Mouse (Mus musculus) T-helper 2 cell (primary cell): ENCODE data around the gene Atp2a2.
"Not testable (repeated sequence)": the region's sequence is repeated elsewhere in the genome, so short reads cannot be mapped to it uniquely, and the experiment has no call there.

Experiments used
- in situ Hi-C: fragments of 300-600 bp; cut with MboI, MseI; formaldehyde crosslinking; loops from one replicate; pipeline ENCODE4 v1.15.1; 2025; ENCODE audit warnings: high pct_unique_total_duplicates

Gene Atp2a2

GRCm38 (mm10) chr5:122453188-122453587 is 48.8 kb downstream of the Atp2a2 start:
- in situ Hi-C loops, result loop anchor here (10.0 kb wide), 1 partner anchor 1038 kb away; no protein-coding TSS in a partner anchor

DNA sequence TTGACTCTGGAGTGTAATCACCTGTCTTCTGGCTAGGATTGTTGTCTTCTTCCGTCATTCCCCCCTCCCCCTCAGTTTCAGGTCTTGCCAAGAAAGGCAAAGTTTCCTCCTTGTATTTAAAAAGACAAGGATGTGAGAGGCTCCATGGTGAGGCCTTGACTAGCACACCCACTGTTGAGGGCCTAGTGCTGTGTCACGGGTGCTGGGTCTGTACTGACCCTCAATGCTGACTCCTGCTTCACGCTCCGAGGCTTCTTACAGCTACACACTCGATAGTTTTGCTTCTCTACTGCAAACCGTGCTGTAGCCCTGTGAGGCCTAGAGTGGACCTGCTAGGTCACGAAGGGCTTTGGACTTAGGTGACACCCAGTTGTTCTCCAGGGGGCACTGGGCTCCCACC is 49.8 kb downstream of the Atp2a2 start:
- in situ Hi-C loops, result loop anchor here (10.0 kb wide), 1 partner anchor 1037 kb away; no protein-coding TSS in a partner anchor

GRCm38 (mm10) chr5:122451324-122451723 is 50.7 kb downstream of the Atp2a2 start:
- in situ Hi-C loops, result loop anchor here (10.0 kb wide), 1 partner anchor 1037 kb away; no protein-coding TSS in a partner anchor

DNA sequence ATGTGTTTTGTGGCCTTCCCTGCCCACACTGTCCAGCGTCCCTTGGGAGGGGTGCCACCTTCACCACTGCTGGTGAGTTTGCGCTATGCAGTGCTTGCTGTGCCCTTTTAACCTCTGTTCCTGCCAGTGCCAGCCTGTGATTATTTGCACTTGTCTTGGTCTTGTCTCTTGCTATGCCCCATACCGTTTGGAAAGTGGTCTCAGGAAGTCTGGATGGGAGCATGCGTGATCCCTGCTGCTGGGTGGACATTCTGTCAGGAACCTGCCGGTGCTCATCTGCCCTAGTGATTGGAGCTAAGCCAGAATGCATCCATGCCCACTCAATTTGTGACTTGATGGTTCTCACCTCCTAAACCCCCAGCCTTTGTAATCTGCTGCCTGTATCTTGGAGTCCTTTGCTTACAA is 51.1 kb downstream of the Atp2a2 start:
- in situ Hi-C loops, result loop anchor here (10.0 kb wide), 1 partner anchor 1036 kb away; no protein-coding TSS in a partner anchor

GRCm38 (mm10) chr5:122449946-122450345 is 52.1 kb downstream of the Atp2a2 start:
- in situ Hi-C loops, result loop anchor here (10.0 kb wide), 1 partner anchor 1035 kb away; no protein-coding TSS in a partner anchor

DNA sequence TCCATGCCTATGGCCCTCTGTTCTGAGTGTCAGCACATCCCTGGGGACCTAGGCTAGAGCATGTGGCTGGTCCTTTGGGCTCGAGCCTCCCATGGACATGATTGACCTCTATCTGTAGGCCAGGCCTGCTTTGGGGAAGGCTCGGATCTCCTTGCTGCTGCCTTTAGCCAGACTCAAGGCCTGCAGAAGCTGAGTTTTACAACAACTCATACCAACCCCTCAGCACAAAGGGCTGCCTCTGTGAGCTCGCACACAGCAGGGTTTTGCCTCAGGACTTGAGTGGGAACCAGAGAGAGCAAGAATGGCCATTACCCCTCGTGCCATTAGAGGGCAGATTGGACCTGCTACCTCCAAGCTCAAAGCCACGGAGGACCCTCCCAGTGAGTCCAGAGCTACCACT is 53.2 kb downstream of the Atp2a2 start:
- in situ Hi-C loops, result no loop called here

- in situ Hi-C loops, result no loop called here
These were observed 54.2 kb downstream of the Atp2a2 start for GRCm38 (mm10) chr5:122447857-122448256.

- in situ Hi-C loops, result no loop called here
These were observed 56.9 kb downstream of the Atp2a2 start for GRCm38 (mm10) chr5:122445051-122445610.

DNA sequence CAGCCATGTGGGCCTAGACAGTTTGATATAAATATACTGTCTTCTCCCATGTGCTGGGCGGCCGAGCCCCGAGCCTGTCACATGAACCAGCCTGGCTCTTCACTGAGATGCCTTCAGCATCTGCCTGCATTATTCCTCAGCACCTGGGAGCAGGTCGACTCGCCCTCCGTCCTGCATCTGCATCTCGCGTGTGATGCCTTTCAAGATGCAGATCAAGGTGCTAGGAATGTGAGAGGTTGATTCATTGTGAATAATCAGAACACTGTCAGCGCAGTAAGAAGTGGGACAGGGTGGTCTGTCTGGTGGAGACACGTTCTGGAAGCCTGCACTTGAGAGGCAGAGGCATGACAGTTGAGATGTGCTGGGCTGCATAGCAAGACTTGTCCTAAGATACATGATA is 57.5 kb downstream of the Atp2a2 start:
- in situ Hi-C loops, result no loop called here

- in situ Hi-C loops, result no loop called here
These were observed 61.9 kb downstream of the Atp2a2 start for GRCm38 (mm10) chr5:122440095-122440630.

GRCm38 (mm10) chr5:122439400-122440094 is 62.5 kb downstream of the Atp2a2 start:
- in situ Hi-C loops, result no loop called here

DNA sequence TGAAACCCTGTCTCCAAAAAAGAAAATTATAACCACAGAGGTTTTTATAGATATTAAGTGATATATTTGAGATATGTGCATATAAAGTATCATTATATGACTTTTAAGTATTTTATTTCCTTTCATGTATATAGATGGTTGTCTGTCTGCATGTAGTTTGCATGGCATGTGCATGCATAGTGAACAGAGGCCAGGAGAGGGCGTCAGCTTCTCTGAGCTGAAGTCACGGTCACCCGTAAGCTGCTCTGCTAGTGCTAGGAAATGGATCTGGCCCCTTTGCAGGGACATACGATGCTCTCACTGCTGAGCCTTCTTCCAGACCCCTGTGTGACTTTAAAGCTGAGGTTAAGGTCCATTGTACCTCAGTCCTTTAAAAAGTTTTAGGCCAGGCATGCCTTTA is 67.5 kb downstream of the Atp2a2 start:
- in situ Hi-C loops, result no loop called here

- in situ Hi-C loops, result no loop called here
These were observed 70.8 kb downstream of the Atp2a2 start for GRCm38 (mm10) chr5:122431221-122431620.

GRCm38 (mm10) chr5:122430036-122430775 is 71.8 kb downstream of the Atp2a2 start:
- in situ Hi-C loops, result no loop called here

DNA sequence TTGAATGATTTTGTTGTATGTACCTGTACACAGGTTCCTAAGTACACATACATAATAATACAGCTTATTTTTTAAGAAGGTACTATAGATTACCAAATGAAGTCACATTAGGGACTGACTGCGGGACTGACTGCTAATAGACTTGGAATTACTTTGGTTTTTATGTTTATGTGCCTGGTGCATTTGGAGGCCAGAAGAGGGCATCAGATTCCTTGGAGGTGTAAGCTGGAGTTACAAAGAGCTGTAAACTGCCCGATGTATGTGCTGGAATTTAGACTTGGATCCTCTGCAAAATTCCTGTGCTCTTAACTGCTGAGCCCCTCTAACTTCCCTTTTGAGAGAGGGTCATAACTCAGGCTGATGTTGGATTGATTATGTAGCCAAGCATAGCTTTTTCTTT is 76.5 kb downstream of the Atp2a2 start:
- in situ Hi-C loops, result no loop called here

- in situ Hi-C loops, result no loop called here
These were observed 78.9 kb downstream of the Atp2a2 start for GRCm38 (mm10) chr5:122423083-122423482.

- in situ Hi-C loops, result no loop called here
These were observed 79.7 kb downstream of the Atp2a2 start for GRCm38 (mm10) chr5:122422071-122422964.

DNA sequence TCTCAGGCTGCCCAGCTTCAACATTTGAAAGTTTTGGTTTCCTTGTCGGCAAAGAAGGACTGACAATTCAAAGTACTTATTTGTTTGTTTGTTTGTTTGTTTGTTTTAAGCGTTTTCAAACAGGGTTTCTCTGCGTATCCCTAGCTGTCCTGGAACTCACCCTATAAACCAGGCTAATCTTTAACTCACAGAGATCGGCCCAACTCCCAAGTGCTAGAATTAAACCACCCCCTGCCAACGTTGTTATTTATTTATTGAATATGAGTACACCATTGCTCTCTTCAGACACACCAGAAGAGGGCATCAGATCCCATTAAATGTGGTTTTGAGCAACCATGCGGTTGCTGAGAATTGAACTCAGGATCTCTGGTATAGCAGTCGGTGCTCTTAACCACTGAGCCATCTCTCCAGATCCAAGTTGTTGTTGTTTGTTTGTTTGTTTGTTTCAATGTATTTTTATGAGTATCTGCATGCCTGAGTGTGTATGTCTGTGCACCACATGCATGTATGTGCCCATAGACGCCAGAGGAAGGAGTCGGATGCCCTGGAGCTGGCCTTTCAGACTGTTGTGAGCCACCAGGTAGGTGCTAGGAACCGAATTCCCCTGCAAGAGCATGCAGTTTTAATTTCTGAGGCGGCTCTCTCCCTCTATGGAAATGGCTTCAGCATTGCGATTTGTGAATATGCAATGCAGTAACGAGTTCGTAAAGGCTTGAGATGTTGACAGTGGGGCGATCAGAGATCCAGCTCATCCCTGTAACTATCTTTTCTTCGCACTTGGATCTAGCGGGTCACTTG is 80.6 kb downstream of the Atp2a2 start, which contains the start of gene Anapc7:
Anapc7 (plus strand) TSS at position 423 of the 798 bp plus-strand sequence.
- in situ Hi-C loops, result no loop called here

- in situ Hi-C loops, result not testable (repeated sequence)
These were observed 81.3 kb downstream of the Atp2a2 start for GRCm38 (mm10) chr5:122420676-122421075.

- in situ Hi-C loops, result loop anchor here (10.0 kb wide), 1 partner anchor 219 kb away; no protein-coding TSS in a partner anchor
These were observed 86.6 kb downstream of the Atp2a2 start for GRCm38 (mm10) chr5:122415465-122415864.
